Mouse (Mus musculus): Measurements from ENCODE around the gene Ptprg. TPM values are rescaled to one million over a fixed set of nuclear protein-coding genes. Genes with fewer than 3 reads are reported as not detected.
"Not testable (repeated sequence)": the region's sequence is repeated elsewhere in the genome, so short reads cannot be mapped to it uniquely, and the experiment has no call there.

Gene Ptprg
- polyA plus RNA-seq, 1 experiment from 2014 or later: 42.3 TPM

GRCm38 (mm10) chr14:12276031-12276430, 722.7 kb downstream of the Ptprg start:
- no peaks in the 10 kb centered on the region for H3K4me1 ChIP-seq (ENCODE audit: control insufficient read depth, insufficient read depth, low read length)
- WGBS: 63% methylated on average over 3 of the region's 3 CpGs
- H3K36me3 ChIP-seq (ENCODE audit: control insufficient read depth, insufficient read depth, low read length): no peaks in the 10 kb centered on the region
- H3K27ac ChIP-seq (ENCODE audit: low read depth, low read length): no peak overlapping the region
- no peaks in the 10 kb centered on the region for H3K27me3 ChIP-seq (ENCODE audit: control insufficient read depth, insufficient read depth, low read length)
- no peak for ATAC-seq (ENCODE audit: low read depth)
- no peak overlapping the region for H3K9ac ChIP-seq (replicated peaks; ENCODE audit: low read depth, low read length)
- H3K9me3 ChIP-seq (ENCODE audit: control insufficient read depth, low read length): no peaks in the 10 kb centered on the region
- H3K4me3 ChIP-seq (ENCODE audit: low read depth, low read length): no peak overlapping the region
- no peak overlapping the region for H3K4me2 ChIP-seq (ENCODE audit: low read depth, low read length)

DNA sequence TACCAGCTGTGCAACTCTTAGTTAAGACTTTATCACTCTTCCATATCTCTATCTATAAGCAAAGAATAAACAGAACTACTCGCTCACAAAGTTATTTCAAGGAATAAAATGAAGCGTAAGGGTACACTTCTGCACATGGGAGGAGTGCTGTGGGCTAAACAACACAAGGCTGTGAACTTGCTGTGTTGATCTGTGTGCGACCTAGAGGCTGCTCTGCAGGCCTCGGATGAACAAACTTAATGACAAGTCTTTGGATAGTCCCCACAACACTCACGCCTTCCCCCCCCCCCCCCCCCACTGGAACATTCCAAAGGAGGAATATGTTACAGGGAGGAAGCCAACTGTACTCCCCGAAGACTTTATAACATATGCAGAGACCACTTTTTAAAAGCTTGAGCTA, 730.3 kb downstream of the Ptprg start, which contains the start of gene Gm49355:
Gene Gm49355 (plus strand): TSS at position 336 of the 400 bp plus-strand sequence.
- 86% methylated on average over 6 of the region's 6 CpGs for WGBS
- peak within 1 kb of the TSS; percentile 93 for H3K4me3 ChIP-seq (ENCODE audit: low read depth, low read length)
- H3K9me3 ChIP-seq (ENCODE audit: control insufficient read depth, low read length): no peaks in the 10 kb centered on the region
- no peaks in the 10 kb centered on the region for H3K36me3 ChIP-seq (ENCODE audit: control insufficient read depth, insufficient read depth, low read length)
- peak; percentile 49; the same call in 1 of the 2 replicates for ATAC-seq (ENCODE audit: low read depth)
- no peaks in the 10 kb centered on the region for H3K4me1 ChIP-seq (ENCODE audit: control insufficient read depth, insufficient read depth, low read length)
- no peaks in the 10 kb centered on the region for H3K27me3 ChIP-seq (ENCODE audit: control insufficient read depth, insufficient read depth, low read length)
- H3K27ac ChIP-seq (ENCODE audit: low read depth, low read length): peak within 1 kb of the TSS; percentile 84
- H3K4me2 ChIP-seq (ENCODE audit: low read depth, low read length): peak within 1 kb of the TSS; percentile 82
- H3K9ac ChIP-seq (replicated peaks; ENCODE audit: low read depth, low read length): peak within 1 kb of the TSS; percentile 87

DNA sequence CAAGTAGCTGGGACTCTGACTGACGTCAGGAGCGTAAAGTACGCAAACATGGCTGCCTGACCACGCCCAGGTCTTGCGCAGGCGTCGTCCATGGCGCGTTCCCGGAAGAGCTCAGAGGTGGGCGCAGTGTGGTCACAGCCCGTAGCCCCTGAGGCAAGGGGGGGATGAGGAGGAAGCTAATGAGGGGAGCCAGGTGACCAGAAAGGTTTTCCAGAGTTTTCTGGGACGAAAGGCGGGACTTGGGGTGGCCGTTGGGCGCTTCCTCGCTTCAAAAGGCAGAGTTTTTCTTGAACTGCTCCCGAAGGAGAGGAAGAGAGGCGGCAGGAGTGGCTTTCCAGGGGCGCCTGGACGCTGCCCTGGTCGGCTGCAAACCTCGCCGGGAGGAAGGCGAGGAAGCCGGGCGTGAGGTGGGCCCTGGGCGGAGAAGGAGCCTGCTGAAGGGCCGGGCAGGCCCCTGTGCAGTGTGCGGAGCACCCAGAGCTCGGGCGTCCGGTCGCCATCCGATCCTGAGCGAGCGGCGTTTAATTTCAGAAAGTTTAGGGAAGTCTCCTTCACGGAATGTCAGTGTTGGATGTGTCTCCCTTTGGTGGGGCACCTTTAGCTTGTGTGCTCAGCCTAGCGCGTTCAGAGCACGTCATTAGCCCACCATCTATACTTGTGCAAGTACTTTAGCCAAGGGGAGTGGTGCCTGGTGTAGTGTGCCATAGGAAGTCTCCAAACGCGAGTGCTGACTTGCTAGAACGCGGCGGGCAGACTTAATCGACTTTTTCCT, 731.0 kb downstream of the Ptprg start, which contains the start of gene 3830406C13Rik:
Gene 3830406C13Rik (plus strand): TSS at position 33 of the 772 bp plus-strand sequence.
- H3K27ac ChIP-seq (ENCODE audit: low read depth, low read length): peak within 1 kb of the TSS; percentile 84
- no peaks in the 10 kb centered on the region for H3K36me3 ChIP-seq (ENCODE audit: control insufficient read depth, insufficient read depth, low read length)
- ATAC-seq (ENCODE audit: low read depth): peak; percentile 99
- H3K9ac ChIP-seq (replicated peaks; ENCODE audit: low read depth, low read length): peak within 1 kb of the TSS; percentile 87
- 2% methylated on average over 48 of the region's 48 CpGs for WGBS
- no peaks in the 10 kb centered on the region for H3K9me3 ChIP-seq (ENCODE audit: control insufficient read depth, low read length)
- no peaks in the 10 kb centered on the region for H3K27me3 ChIP-seq (ENCODE audit: control insufficient read depth, insufficient read depth, low read length)
- no peaks in the 10 kb centered on the region for H3K4me1 ChIP-seq (ENCODE audit: control insufficient read depth, insufficient read depth, low read length)
- peak within 1 kb of the TSS; percentile 93 for H3K4me3 ChIP-seq (ENCODE audit: low read depth, low read length)
- H3K4me2 ChIP-seq (ENCODE audit: low read depth, low read length): peak within 1 kb of the TSS; percentile 82

DNA sequence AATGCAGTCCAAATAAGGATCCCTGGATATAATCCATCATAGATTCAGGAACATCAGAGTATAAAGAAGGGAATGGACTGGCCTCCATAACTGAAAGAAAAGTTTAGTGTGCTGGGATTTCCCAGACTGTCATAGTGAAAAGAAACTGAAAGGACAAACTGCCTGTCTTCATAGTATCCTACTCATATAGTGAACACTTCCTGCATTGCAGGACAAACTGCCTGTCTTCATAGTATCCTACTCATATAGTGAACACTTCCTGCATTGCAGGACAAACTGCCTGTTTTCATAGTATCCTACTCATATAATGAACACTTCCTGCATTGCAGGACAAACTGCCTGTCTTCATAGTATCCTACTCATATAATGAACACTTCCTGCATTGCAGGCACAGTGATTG, 736.4 kb downstream of the Ptprg start:
- not testable (repeated sequence) for H3K36me3 ChIP-seq (ENCODE audit: control insufficient read depth, insufficient read depth, low read length); H3K27me3 ChIP-seq (ENCODE audit: control insufficient read depth, insufficient read depth, low read length); H3K4me1 ChIP-seq (ENCODE audit: control insufficient read depth, insufficient read depth, low read length); H3K9me3 ChIP-seq (ENCODE audit: control insufficient read depth, low read length); H3K4me3 ChIP-seq (ENCODE audit: low read depth, low read length); H3K4me2 ChIP-seq (ENCODE audit: low read depth, low read length); ATAC-seq (ENCODE audit: low read depth); H3K9ac ChIP-seq (replicated peaks; ENCODE audit: low read depth, low read length); H3K27ac ChIP-seq (ENCODE audit: low read depth, low read length)

Other genes starting within 250 kb of the Ptprg start
- 1.1 TPM in 2 replicates for gene Gm3839, start 196.8 kb upstream of the Ptprg start, polyA plus RNA-seq (2014; fragmentation: Nextera tagmentation; extraction: Ambion mirVana)

Measured in neural tube, embryonic 14.5 days (tissue).